18 mouse cellular contexts compared by ENCODE assay signal in genomic region chr7:145225626-145226025, GRCm38 (mm10). TPM values are rescaled to one million over a fixed set of nuclear protein-coding genes. Genes with fewer than 3 reads are reported as not detected.
"Had no signal": no experiment of that assay in that cellular context is flagged by ENCODE, and none has a peak within 500 bp of the region (broad histone marks: within the 10 kb centered on the region; RNA-seq: fewer than 3 reads in every experiment).

No protein-coding gene starts in this region.

- H3K4me3 ChIP-seq: limb, embryonic 13.5 days; liver, embryonic 15.5 days; megakaryocyte, embryonic 14.5 days; midbrain, embryonic 13.5 days; myocyte; neural tube, embryonic 15.5 days had no signal

- H3K9ac ChIP-seq: limb, embryonic 13.5 days; liver, embryonic 15.5 days; midbrain, embryonic 13.5 days; neural tube, embryonic 15.5 days had no signal

- ATAC-seq: intestine, embryonic 16.5 days; lung, postnatal 0 days; midbrain, embryonic 13.5 days had no signal

- H3K4me2 ChIP-seq: limb, embryonic 13.5 days; liver, embryonic 11.5 days; liver, embryonic 15.5 days; midbrain, embryonic 13.5 days; neural tube, embryonic 15.5 days had no signal

- H3K27me3 ChIP-seq: limb, embryonic 13.5 days; liver, embryonic 15.5 days; midbrain, embryonic 13.5 days; neural tube, embryonic 15.5 days had no signal

- H3K4me1 ChIP-seq: liver, embryonic 15.5 days; midbrain, embryonic 13.5 days; neural tube, embryonic 15.5 days had no signal

- H3K27ac ChIP-seq: limb, embryonic 13.5 days; liver, embryonic 15.5 days; midbrain, embryonic 13.5 days; neural tube, embryonic 15.5 days had no signal

- H3K36me3 ChIP-seq: limb, embryonic 13.5 days; liver, embryonic 15.5 days; midbrain, embryonic 13.5 days; neural tube, embryonic 15.5 days had no signal

- DNase-seq: left cerebral cortex, postnatal 4 days; lung, adult 2 months; lung, postnatal 36 days; right cerebral cortex, adult 18-20 months; right cerebral cortex, postnatal 25 days; thymus, postnatal 36 days had no signal

- H3K9me3 ChIP-seq: liver, embryonic 15.5 days; midbrain, embryonic 13.5 days; neural tube, embryonic 15.5 days had no signal

RNA-seq across cellular contexts. Expression of gene 1810010D01Rik, which starts 17.7 kb away (rescaled TPM):
- total RNA-seq: layer of hippocampus, postnatal 14 days; left cerebral cortex, postnatal 4 days; midbrain, postnatal 0 days had no signal
- polyA plus RNA-seq: midbrain, postnatal 0 days; myocyte; neural tube, embryonic 11.5 days; neural tube, embryonic 15.5 days had no signal
